23 mouse cellular contexts compared by ENCODE assay signal in genomic region chr7:83989294-83989693, GRCm38 (mm10).
DNase-seq lines count a peak whose midpoint lies in the region; ATAC-seq and TF ChIP-seq lines count a peak whose summit lies in the region.
"Had no signal": no experiment of that assay in that cellular context is flagged by ENCODE, and none has a peak within 500 bp of the region (broad histone marks: within the 10 kb centered on the region; RNA-seq: fewer than 3 reads in every experiment).

No protein-coding gene starts in this region.

- no peaks in the 10 kb centered on the region for H3K36me3 ChIP-seq in forebrain, embryonic 11.5 days (ENCODE audit: control insufficient read depth, insufficient read depth, low read length)
- H3K36me3 ChIP-seq in forebrain, embryonic 14.5 days (ENCODE audit: control insufficient read depth, insufficient read depth, low read length), result no peaks in the 10 kb centered on the region
- no peaks in the 10 kb centered on the region for H3K36me3 ChIP-seq in intestine, postnatal 0 days (ENCODE audit: control insufficient read depth, insufficient read depth)
- no peaks in the 10 kb centered on the region for H3K36me3 ChIP-seq in midbrain, embryonic 16.5 days (ENCODE audit: control insufficient read depth, insufficient read depth, low read length)
- H3K36me3 ChIP-seq: embryonic facial prominence, embryonic 10.5 days; forebrain, embryonic 15.5 days; G1E; heart, embryonic 10.5 days; hindbrain, embryonic 12.5 days had no signal

- peak; percentile 26 for DNase-seq in forebrain, embryonic 11.5 days (ENCODE audit: low spot score)
- no peak for DNase-seq in forebrain, embryonic 14.5 days (ENCODE audit: low spot score)
- peak; percentile 39 for DNase-seq in NIH3T3 (ENCODE audit: low read depth)
- peak; percentile 23 for DNase-seq in adrenal gland, postnatal 10 days
- DNase-seq in left cerebral cortex, adult 11 months (ENCODE audit: low spot score), result no peak
- DNase-seq: B cell, adult 2 months; cerebellum, adult 11 months; cerebellum, adult 8-10 months; cerebellum, postnatal 36 days; gastrocnemius, postnatal 10 days; heart, adult 18-20 months; heart, postnatal 10 days; heart, postnatal 4 days; kidney, adult 18-20 months had no signal

- H3K4me3 ChIP-seq in forebrain, embryonic 11.5 days (ENCODE audit: low read depth, low read length), result no peak overlapping the region
- no peak overlapping the region for H3K4me3 ChIP-seq in forebrain, embryonic 14.5 days (ENCODE audit: low read depth, low read length)
- H3K4me3 ChIP-seq in intestine, postnatal 0 days (ENCODE audit: low read depth, low read length), result no peak overlapping the region
- no peak overlapping the region for H3K4me3 ChIP-seq in midbrain, embryonic 16.5 days (ENCODE audit: low read depth, low read length)
- H3K4me3 ChIP-seq: embryonic facial prominence, embryonic 10.5 days; forebrain, embryonic 15.5 days; heart, embryonic 10.5 days; hindbrain, embryonic 12.5 days had no signal

- no peaks in the 10 kb centered on the region for H3K9me3 ChIP-seq in forebrain, embryonic 11.5 days (ENCODE audit: control insufficient read depth, low read length)
- H3K9me3 ChIP-seq in forebrain, embryonic 14.5 days (replicated peaks; ENCODE audit: control insufficient read depth, low read length), result no peaks in the 10 kb centered on the region
- no peaks in the 10 kb centered on the region for H3K9me3 ChIP-seq in intestine, postnatal 0 days (ENCODE audit: control insufficient read depth)
- H3K9me3 ChIP-seq in midbrain, embryonic 16.5 days (replicated peaks; ENCODE audit: control insufficient read depth, low read length, poor library complexity, severe bottlenecking), result no peaks in the 10 kb centered on the region
- H3K9me3 ChIP-seq: embryonic facial prominence, embryonic 10.5 days; forebrain, embryonic 15.5 days; G1E; heart, embryonic 10.5 days; hindbrain, embryonic 12.5 days had no signal

- TF ChIP-seq CTCF in intestine, postnatal 0 days (IDR thresholded peaks at IDR 0.05; ENCODE audit: low read depth), result no peak

- no peaks in the 10 kb centered on the region for H3K4me1 ChIP-seq in forebrain, embryonic 11.5 days (replicated peaks; ENCODE audit: control insufficient read depth, insufficient read depth, low read length)
- H3K4me1 ChIP-seq in forebrain, embryonic 14.5 days (ENCODE audit: control insufficient read depth, insufficient read depth, low read length), result no peaks in the 10 kb centered on the region
- H3K4me1 ChIP-seq in intestine, postnatal 0 days (replicated peaks; ENCODE audit: control insufficient read depth, insufficient read depth, low read length), result no peaks in the 10 kb centered on the region
- H3K4me1 ChIP-seq in midbrain, embryonic 16.5 days (ENCODE audit: control insufficient read depth, insufficient read depth, low read length), result no peaks in the 10 kb centered on the region
- H3K4me1 ChIP-seq: embryonic facial prominence, embryonic 10.5 days; forebrain, embryonic 15.5 days; heart, embryonic 10.5 days; hindbrain, embryonic 12.5 days had no signal

- no peak overlapping the region for H3K9ac ChIP-seq in forebrain, embryonic 11.5 days (ENCODE audit: low read length)
- H3K9ac ChIP-seq in forebrain, embryonic 14.5 days (ENCODE audit: low read length), result no peak overlapping the region
- H3K9ac ChIP-seq in intestine, postnatal 0 days (ENCODE audit: low read depth, low read length), result no peak overlapping the region
- H3K9ac ChIP-seq in midbrain, embryonic 16.5 days (ENCODE audit: low read depth, low read length), result no peak overlapping the region
- H3K9ac ChIP-seq: forebrain, embryonic 15.5 days; hindbrain, embryonic 12.5 days had no signal

- WGBS in forebrain, embryonic 11.5 days, result 93% methylated on average over 4 of the region's 4 CpGs
- WGBS in forebrain, embryonic 14.5 days, result 93% methylated on average over 4 of the region's 4 CpGs
- WGBS in intestine, postnatal 0 days, result 92% methylated on average over 4 of the region's 4 CpGs
- WGBS in midbrain, embryonic 16.5 days, result 93% methylated on average over 4 of the region's 4 CpGs

- no peak overlapping the region for H3K27ac ChIP-seq in forebrain, embryonic 11.5 days (ENCODE audit: low read depth, low read length)
- no peak overlapping the region for H3K27ac ChIP-seq in forebrain, embryonic 14.5 days (ENCODE audit: low read depth, low read length)
- no peak overlapping the region for H3K27ac ChIP-seq in intestine, postnatal 0 days (ENCODE audit: low read depth, low read length)
- no peak overlapping the region for H3K27ac ChIP-seq in midbrain, embryonic 16.5 days (ENCODE audit: low read length)
- H3K27ac ChIP-seq: embryonic facial prominence, embryonic 10.5 days; forebrain, embryonic 15.5 days; heart, embryonic 10.5 days; hindbrain, embryonic 12.5 days; hindbrain, postnatal 0 days had no signal

- H3K27me3 ChIP-seq in forebrain, embryonic 11.5 days (ENCODE audit: control insufficient read depth, insufficient read depth, low read length), result no peaks in the 10 kb centered on the region
- H3K27me3 ChIP-seq in forebrain, embryonic 14.5 days (replicated peaks; ENCODE audit: control insufficient read depth, insufficient read depth, low read length), result no peaks in the 10 kb centered on the region
- H3K27me3 ChIP-seq in intestine, postnatal 0 days (replicated peaks; ENCODE audit: control insufficient read depth, insufficient read depth, low read length), result no peaks in the 10 kb centered on the region
- H3K27me3 ChIP-seq in midbrain, embryonic 16.5 days (ENCODE audit: control insufficient read depth, insufficient read depth, low read depth, low read length), result no peaks in the 10 kb centered on the region
- H3K27me3 ChIP-seq: forebrain, embryonic 15.5 days; hindbrain, embryonic 12.5 days had no signal

- no peak overlapping the region for H3K4me2 ChIP-seq in forebrain, embryonic 11.5 days (ENCODE audit: low read depth, low read length, severe bottlenecking)
- H3K4me2 ChIP-seq in forebrain, embryonic 14.5 days (ENCODE audit: low read length), result no peak overlapping the region
- H3K4me2 ChIP-seq in intestine, postnatal 0 days (replicated peaks; ENCODE audit: low read depth), result no peak overlapping the region
- H3K4me2 ChIP-seq in midbrain, embryonic 16.5 days (ENCODE audit: low read length), result no peak overlapping the region
- H3K4me2 ChIP-seq: forebrain, embryonic 15.5 days; hindbrain, embryonic 12.5 days had no signal

- no peak for ATAC-seq in forebrain, embryonic 11.5 days (replicated peaks; ENCODE audit: low FRiP score)
- no peak for ATAC-seq in forebrain, embryonic 14.5 days
- no peak for ATAC-seq in intestine, postnatal 0 days
- no peak for ATAC-seq in midbrain, embryonic 16.5 days
- ATAC-seq: CD4-positive, CD25-positive, alpha-beta regulatory T cell, adult 4 months; forebrain, embryonic 15.5 days; hindbrain, postnatal 0 days had no signal

Comparison
In these comparisons a context has a peak if more than half of its experiments do, and no peak if none do; other contexts are left out.
1. DNase-seq: peak in forebrain, embryonic 11.5 days (single experiment), NIH3T3 (single experiment) and adrenal gland, postnatal 10 days (single experiment); none in forebrain, embryonic 14.5 days (single experiment) and left cerebral cortex, adult 11 months (single experiment).